Mouse (Mus musculus) B cell, adult 67 days (primary cell): ENCODE measurements around the gene Txndc9. TPM values are rescaled to one million over a fixed set of nuclear protein-coding genes. Genes with fewer than 3 reads are reported as not detected.

Experiments used
- total RNA-seq, 2 experiments: library from RNA; stranded (reverse); gene quantifications; 4 replicates each; pipeline ENCODE4 v1.2.4; 2023

Txndc9 gene
- total RNA-seq: 10 to 100 TPM; 66.4 to 69.2 TPM

DNA sequence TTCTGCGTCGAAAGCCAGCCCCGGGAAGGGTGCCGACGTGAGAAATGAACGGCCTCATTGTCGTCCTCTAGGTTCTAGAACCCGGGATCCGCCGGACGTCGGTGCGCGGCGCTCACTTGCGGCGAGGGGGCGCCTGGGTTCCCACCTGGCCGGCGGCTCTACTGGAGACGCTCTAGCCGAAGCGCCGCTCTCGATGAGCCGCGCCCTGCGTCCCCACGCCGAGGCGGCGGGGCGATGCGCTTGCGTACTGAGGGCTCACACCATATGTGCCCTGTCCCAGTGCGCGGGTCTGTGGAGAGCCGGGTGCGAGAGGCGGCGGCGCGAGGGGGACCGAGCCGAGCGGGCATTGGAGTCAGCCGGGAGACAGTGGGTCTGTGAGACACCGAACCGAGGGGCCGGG is at the start of gene Txndc9, which contains the start of gene Eif5b:
TSS of gene Txndc9 (minus strand) at position 27 of the 400 bp plus-strand sequence.
TSS of gene Eif5b (plus strand) at position 144 of the 400 bp plus-strand sequence.

DNA sequence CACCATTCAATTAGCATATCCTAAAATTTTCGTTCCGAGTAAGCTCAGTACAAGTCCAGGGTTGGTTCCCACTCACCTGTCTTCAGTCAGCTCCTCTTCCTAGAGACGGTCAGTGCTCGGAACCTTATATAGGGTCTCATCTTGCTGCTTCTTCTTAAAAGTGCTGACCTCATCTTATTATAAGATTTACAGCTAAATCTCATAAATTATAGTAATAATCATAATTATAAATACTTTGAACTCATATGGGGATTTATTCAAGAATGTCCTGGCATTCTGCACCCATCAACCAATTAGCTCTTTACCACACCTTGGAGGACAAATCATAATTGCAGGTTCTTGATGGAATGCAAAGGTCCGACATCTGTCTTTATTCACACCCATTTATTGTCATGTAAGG is 40.0 kb downstream of the Txndc9 start, which contains the start of gene Lyg1:
TSS of gene Lyg1 (minus strand) at position 101 of the 400 bp plus-strand sequence.

Other genes with a start within 250 kb of the Txndc9 start
- gene Tsga10, start 131.5 kb downstream of the Txndc9 start, total RNA-seq: 1 to 10 TPM; 7.6 to 8.9 TPM
- 1 to 10 TPM; 3.3 to 3.9 TPM for gene Lipt1, start 126.2 kb downstream of the Txndc9 start, total RNA-seq
- 10 to 100 TPM; 25.7 to 40.3 TPM for gene Mitd1, start 107.5 kb downstream of the Txndc9 start, total RNA-seq
- 100 to 1,000 TPM in 1 of 2 experiments, 10 to 100 TPM in 1; 94.7 to 130 TPM for gene Mrpl30, start 107.4 kb downstream of the Txndc9 start, total RNA-seq
- not detected for gene Lyg2, start 81.4 kb downstream of the Txndc9 start, total RNA-seq
- gene Lyg1, start 40.1 kb downstream of the Txndc9 start, total RNA-seq: not detected
- gene Eif5b, start 117 bp upstream of the Txndc9 start, total RNA-seq: 10 to 100 TPM; 44.4 to 45.2 TPM
- 10 to 100 TPM; 46.9 to 51.4 TPM for gene Rev1, start 131.9 kb upstream of the Txndc9 start, total RNA-seq